Mouse (Mus musculus) heart, postnatal 0 days (tissue): ENCODE measurements around the gene Nfia.

Source experiments
- CTCF ChIP-seq: IDR thresholded peaks from 2 replicates; pipeline ENCODE4 v1.5.1; 2016; ENCODE audit warnings: antibody characterized with exemption, control low read depth, low read depth
- EP300 ChIP-seq: IDR thresholded peaks from 2 replicates; pipeline ENCODE4 v1.6.1; 2016; ENCODE audit warnings: antibody characterized with exemption, low read depth

- TF ChIP-seq CTCF (no peak), EP300 (0 out of 2 replicates have a peak, but pooled peaks have one; percentile 41)
Observed at GRCm38 (mm10) chr4:97827115-97827514, 54.6 kb downstream of the Nfia start.
